Mouse (Mus musculus): ENCODE data around the gene Plppr2.

GRCm38 (mm10) chr9:21977331-21977730, 40.5 kb downstream of the Plppr2 start:
- TF ChIP-seq POLR2A (IDR thresholded peaks at IDR 0.05; ENCODE audit: insufficient read depth, low read depth, low read length) (no peak), CTCF (IDR thresholded peaks at IDR 0.05) (no peak)
